Comparison of ENCODE assay signal across 8 mouse cellular contexts in the genomic region with DNA sequence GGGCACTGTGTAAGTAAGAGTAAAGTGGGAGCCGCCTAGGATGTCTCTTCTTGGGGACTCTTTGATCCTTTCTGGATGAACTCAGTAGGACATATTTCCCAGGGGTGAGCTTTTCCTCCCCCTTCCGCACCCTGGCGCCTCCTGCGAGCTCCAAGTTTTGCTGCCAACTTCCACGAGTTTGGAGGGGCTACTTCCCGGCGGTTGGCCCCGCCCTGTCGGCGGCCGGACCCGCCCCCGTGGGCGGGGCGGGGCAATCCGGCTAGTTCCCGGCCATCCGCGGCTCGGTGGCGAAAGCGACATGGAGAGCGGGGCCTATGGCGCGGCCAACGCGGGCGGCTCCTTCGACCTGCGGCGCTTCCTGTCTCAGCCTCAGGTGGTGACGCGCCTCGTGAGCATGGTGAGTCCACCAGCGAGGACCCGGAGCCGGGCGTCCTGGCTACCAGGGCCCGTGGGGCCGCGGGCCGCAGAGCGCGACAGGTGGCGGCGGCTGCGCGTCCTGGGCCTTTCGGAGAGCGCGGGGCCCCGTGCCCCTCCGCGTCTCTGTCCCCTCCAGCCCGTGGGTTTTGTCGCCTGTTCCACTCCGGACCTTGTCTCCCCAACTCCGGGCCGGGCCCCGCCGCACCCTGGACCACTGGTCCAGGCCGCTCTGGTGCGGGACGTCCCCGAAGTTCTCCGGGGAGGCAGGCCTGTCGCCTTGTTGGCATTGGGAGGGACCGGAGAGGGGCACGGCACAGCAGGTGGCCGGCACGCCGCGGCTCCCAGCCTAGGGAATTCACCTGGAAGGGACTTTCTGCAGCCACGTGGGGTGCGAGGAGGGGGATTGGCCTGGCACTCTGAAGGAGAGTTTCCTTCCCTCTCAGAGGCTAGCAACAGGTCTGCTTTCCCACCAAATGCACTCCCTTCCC. TPM values are rescaled to one million over a fixed set of nuclear protein-coding genes. Genes with fewer than 3 reads are reported as not detected.
DNase-seq lines count a peak whose midpoint lies in the region; ATAC-seq and TF ChIP-seq lines count a peak whose summit lies in the region.

A gene (plus strand): TSS at position 262 of the 905 bp plus-strand sequence.
A gene (plus strand): TSS at position 262 of the 905 bp plus-strand sequence.

- TF ChIP-seq POLR2A in brain, embryonic 14.5 days (IDR thresholded peaks at IDR 0.05; ENCODE audit: borderline replicate concordance, extremely low read depth, insufficient read depth, insufficient read length, poor library complexity, severe bottlenecking) = no peak
- TF ChIP-seq POLR2A in liver, adult 2 months (IDR thresholded peaks at IDR 0.05; ENCODE audit: extremely low read depth, insufficient read depth, low read length) = peak; percentile 79

- peak within 1 kb of the TSS; percentile 77 for H3K9ac ChIP-seq in hindbrain, embryonic 16.5 days (ENCODE audit: low read depth, low read length)
- peak within 1 kb of the TSS; percentile 95 for H3K9ac ChIP-seq in liver, adult 2 months (ENCODE audit: low read depth, low read length)
- peak within 1 kb of the TSS; percentile 49 for H3K9ac ChIP-seq in midbrain, embryonic 16.5 days (ENCODE audit: low read depth, low read length)
- peak within 1 kb of the TSS; percentile 89 for H3K9ac ChIP-seq in stomach, embryonic 16.5 days (ENCODE audit: low read length)

- ATAC-seq in cerebellum, adult (ENCODE audit: insufficient number of reproducible peaks, low FRiP score, low TSS enrichment) = no peak
- ATAC-seq in hindbrain, embryonic 16.5 days = peak; percentile 71; the same call in 1 of the 2 replicates
- peak; percentile 46 for ATAC-seq in midbrain, embryonic 16.5 days
- peak; percentile 73 for ATAC-seq in stomach, embryonic 16.5 days (ENCODE audit: insufficient read depth, low FRiP score)

- H3K27me3 ChIP-seq in hindbrain, embryonic 16.5 days (replicated peaks; ENCODE audit: control insufficient read depth, insufficient read depth, low read length) = peaks cover 16% of the 10 kb centered on the region
- H3K27me3 ChIP-seq in liver, adult 2 months (ENCODE audit: control insufficient read depth, insufficient read depth, low read length) = no peaks in the 10 kb centered on the region
- peaks cover 14% of the 10 kb centered on the region for H3K27me3 ChIP-seq in midbrain, embryonic 16.5 days (ENCODE audit: control insufficient read depth, insufficient read depth, low read depth, low read length)
- H3K27me3 ChIP-seq in stomach, embryonic 16.5 days (ENCODE audit: control insufficient read depth, insufficient read depth, low read length) = no peaks in the 10 kb centered on the region

- peak within 1 kb of the TSS; percentile 97 for H3K27ac ChIP-seq in gastrocnemius, adult 2 months
- H3K27ac ChIP-seq in hindbrain, embryonic 16.5 days (ENCODE audit: low read depth, low read length) = peak within 1 kb of the TSS; percentile 29; the same call in 1 of the 2 replicates
- peak within 1 kb of the TSS; percentile 70 for H3K27ac ChIP-seq in liver, adult 2 months (replicated peaks; ENCODE audit: insufficient read depth, low read depth, low read length)
- H3K27ac ChIP-seq in midbrain, embryonic 16.5 days (ENCODE audit: low read length) = no peak within 1 kb of the TSS
- H3K27ac ChIP-seq in stomach, embryonic 16.5 days (ENCODE audit: low read length) = peak within 1 kb of the TSS; percentile 89

- peaks cover 12% of the 10 kb centered on the region for H3K4me1 ChIP-seq in hindbrain, embryonic 16.5 days (ENCODE audit: control insufficient read depth, insufficient read depth, low read depth, low read length)
- peaks cover 10% of the 10 kb centered on the region; the same call in 1 of the 2 replicates for H3K4me1 ChIP-seq in liver, adult 2 months (ENCODE audit: control insufficient read depth, insufficient read depth, low read length)
- peaks cover 10% of the 10 kb centered on the region; the same call in 1 of the 2 replicates for H3K4me1 ChIP-seq in midbrain, embryonic 16.5 days (ENCODE audit: control insufficient read depth, insufficient read depth, low read length)
- H3K4me1 ChIP-seq in stomach, embryonic 16.5 days (ENCODE audit: control insufficient read depth, insufficient read depth, low read length) = peaks cover 14% of the 10 kb centered on the region

- intact Hi-C loops in gastrocnemius, adult 2 months (cut with DNase I) = no loop called here

- TF ChIP-seq CTCF in brain, embryonic 14.5 days (IDR thresholded peaks at IDR 0.05; ENCODE audit: borderline replicate concordance, extremely low read depth, insufficient read depth, insufficient read length) = no peak
- TF ChIP-seq CTCF in gastrocnemius, adult 2 months (IDR thresholded peaks at IDR 0.05) = no peak
- TF ChIP-seq CTCF in liver, adult 2 months (IDR thresholded peaks at IDR 0.05; ENCODE audit: low read depth, low read length) = no peak

- H3K79me2 ChIP-seq in liver, adult 2 months (ENCODE audit: control insufficient read depth, insufficient read depth, low read length) = peaks cover 23% of the 10 kb centered on the region

- WGBS in hindbrain, embryonic 16.5 days = under 1% methylated on average over 53 of the region's 75 CpGs
- WGBS in liver, adult 2 months = 2% methylated on average over 74 of the region's 75 CpGs
- WGBS in midbrain, embryonic 16.5 days = under 1% methylated on average over 64 of the region's 75 CpGs
- under 1% methylated on average over 75 of the region's 75 CpGs for WGBS in stomach, embryonic 16.5 days

- H3K36me3 ChIP-seq in hindbrain, embryonic 16.5 days (ENCODE audit: control insufficient read depth, insufficient read depth, low read length) = no peaks in the 10 kb centered on the region
- no peaks in the 10 kb centered on the region for H3K36me3 ChIP-seq in liver, adult 2 months (ENCODE audit: control insufficient read depth, insufficient read depth, low read length)
- H3K36me3 ChIP-seq in midbrain, embryonic 16.5 days (ENCODE audit: control insufficient read depth, insufficient read depth, low read length) = no peaks in the 10 kb centered on the region
- peaks cover 8% of the 10 kb centered on the region; the same call in 1 of the 2 replicates for H3K36me3 ChIP-seq in stomach, embryonic 16.5 days (ENCODE audit: control insufficient read depth, insufficient read depth, low read length)

- peak within 1 kb of the TSS; percentile 92 for H3K4me3 ChIP-seq in gastrocnemius, adult 2 months
- H3K4me3 ChIP-seq in hindbrain, embryonic 16.5 days (ENCODE audit: low read length) = peak within 1 kb of the TSS; percentile 69
- peak within 1 kb of the TSS; percentile 83 for H3K4me3 ChIP-seq in liver, adult 2 months (ENCODE audit: insufficient read depth, low read depth, low read length)
- H3K4me3 ChIP-seq in midbrain, embryonic 16.5 days (ENCODE audit: low read depth, low read length) = peak within 1 kb of the TSS; percentile 46
- H3K4me3 ChIP-seq in stomach, embryonic 16.5 days (replicated peaks; ENCODE audit: low read length) = peak within 1 kb of the TSS; percentile 89

- DNase-seq in cerebellum, postnatal 10 days = peak; percentile 64 to 73
- DNase-seq in brain, embryonic 14.5 days (ENCODE audit: low read depth) = peak; percentile 83
- DNase-seq in gastrocnemius, adult 2 months = peak; percentile 87
- no peak for DNase-seq in liver, adult 2 months (ENCODE audit: extremely low read depth, low read depth, low spot score)

- peak within 1 kb of the TSS; percentile 99 for H3K4me2 ChIP-seq in hindbrain, embryonic 16.5 days (ENCODE audit: low read length)
- peak within 1 kb of the TSS; percentile 95 for H3K4me2 ChIP-seq in midbrain, embryonic 16.5 days (ENCODE audit: low read length)
- peak within 1 kb of the TSS; percentile 97 for H3K4me2 ChIP-seq in stomach, embryonic 16.5 days (ENCODE audit: low read depth, low read length)

- H3K9me3 ChIP-seq in hindbrain, embryonic 16.5 days (ENCODE audit: control insufficient read depth, low read length) = no peaks in the 10 kb centered on the region
- no peaks in the 10 kb centered on the region for H3K9me3 ChIP-seq in midbrain, embryonic 16.5 days (replicated peaks; ENCODE audit: control insufficient read depth, low read length, poor library complexity, severe bottlenecking)
- H3K9me3 ChIP-seq in stomach, embryonic 16.5 days (replicated peaks; ENCODE audit: control insufficient read depth, low read length) = no peaks in the 10 kb centered on the region

RNA-seq across cellular contexts. Expression of the first gene that starts in this region (rescaled TPM):
- 0.11 and 1.2 TPM in 2 replicates for polyA plus RNA-seq in brain, embryonic 14.5 days (2012; rRNA removed)
- total RNA-seq in gastrocnemius, adult 2 months (2021) = 1 to 10 TPM in 1 of 2 experiments, under 1 TPM in 1; 0.86 to 1.6 TPM
- 1.1 and 1.8 TPM in 2 replicates for polyA plus RNA-seq in hindbrain, embryonic 16.5 days (2015; fragmentation: Nextera tagmentation; extraction: Ambion mirVana)
- total RNA-seq in liver, adult 2 months (2014; rRNA removed) = 0.37 and 0.40 TPM in 2 replicates
- polyA plus RNA-seq in liver, adult 2 months (2012; rRNA removed) = 0.21 and 0.40 TPM in 2 replicates
- 0.99 and 1.6 TPM in 2 replicates for polyA plus RNA-seq in midbrain, embryonic 16.5 days (2015; fragmentation: Nextera tagmentation; extraction: Ambion mirVana)
- 0.16 and 0.68 TPM in 2 replicates for polyA plus RNA-seq in stomach, embryonic 16.5 days (2015; fragmentation: Nextera tagmentation; extraction: Ambion mirVana)

RNA-seq across cellular contexts. Expression of the second gene that starts in this region (rescaled TPM):
- polyA plus RNA-seq in brain, embryonic 14.5 days (2012; rRNA removed) = 12.9 and 13.6 TPM in 2 replicates
- total RNA-seq in gastrocnemius, adult 2 months (2021) = 100 to 1,000 TPM; 169 to 173 TPM
- polyA plus RNA-seq in hindbrain, embryonic 16.5 days (2015; fragmentation: Nextera tagmentation; extraction: Ambion mirVana) = 17.4 and 20.9 TPM in 2 replicates
- 37.9 and 54.2 TPM in 2 replicates for total RNA-seq in liver, adult 2 months (2014; rRNA removed)
- polyA plus RNA-seq in liver, adult 2 months (2012; rRNA removed) = 124 and 152 TPM in 2 replicates
- 12.8 and 13.8 TPM in 2 replicates for polyA plus RNA-seq in midbrain, embryonic 16.5 days (2015; fragmentation: Nextera tagmentation; extraction: Ambion mirVana)
- 129 and 157 TPM in 2 replicates for polyA plus RNA-seq in stomach, embryonic 16.5 days (2015; fragmentation: Nextera tagmentation; extraction: Ambion mirVana)
